ENCODE assay signal across 14 mouse cellular contexts in the genomic region with DNA sequence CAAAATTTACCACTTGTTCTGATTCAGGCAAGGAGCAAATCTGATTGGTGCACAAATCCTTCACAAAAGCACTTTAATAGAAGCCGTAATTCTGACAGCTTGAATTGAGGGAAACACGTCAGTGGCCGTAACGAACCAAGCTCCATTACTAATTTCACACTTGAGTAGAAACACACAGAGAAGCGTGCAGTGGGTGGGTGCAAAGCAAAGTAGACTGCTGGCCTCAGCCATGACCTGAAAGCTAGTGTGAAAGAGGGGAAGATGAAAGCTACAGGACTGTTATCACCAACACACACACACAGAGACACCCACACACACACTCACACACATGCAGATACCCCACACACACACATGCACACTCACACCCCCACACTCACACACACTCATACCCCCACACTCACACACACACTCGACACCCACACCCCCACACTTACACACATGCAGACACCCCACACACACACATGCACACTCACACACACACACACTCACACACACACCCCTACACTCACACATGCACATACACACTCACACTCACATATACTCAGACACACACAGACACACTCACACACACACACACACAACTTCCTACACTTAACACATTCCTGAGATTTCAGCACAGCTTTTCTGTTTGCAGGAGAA.
DNase-seq lines count a peak whose midpoint lies in the region; ATAC-seq lines count a peak whose summit lies in the region.
"Had no signal": no experiment of that assay in that cellular context is flagged by ENCODE, and none has a peak within 500 bp of the region (broad histone marks: within the 10 kb centered on the region; RNA-seq: fewer than 3 reads in every experiment).

No protein-coding gene starts in this region.

- DNase-seq in heart, embryonic 10.5 days (ENCODE audit: low spot score) = no peak
- DNase-seq in limb, embryonic 11.5 days (ENCODE audit: low spot score) = peak; percentile 19
- no peak for DNase-seq in limb, embryonic 10.5 days (ENCODE audit: low spot score)
- DNase-seq in embryonic facial prominence, embryonic 10.5 days (ENCODE audit: low spot score) = no peak
- DNase-seq in hindbrain, embryonic 14.5 days (ENCODE audit: low spot score) = no peak
- no peak for DNase-seq in left cerebral cortex, adult 11 months (ENCODE audit: low spot score)
- DNase-seq in frontal cortex, postnatal 36 days (ENCODE audit: low spot score in 2 of 2) = no peak
- DNase-seq: B cell, adult 2 months; cerebellum, postnatal 36 days; kidney, adult 2 months; spleen, adult 18-20 months had no signal

- H3K27ac ChIP-seq in heart, embryonic 11.5 days (ENCODE audit: low read depth, low read length) = no peak overlapping the region
- H3K27ac ChIP-seq in heart, embryonic 10.5 days = no peak overlapping the region
- no peak overlapping the region for H3K27ac ChIP-seq in limb, embryonic 11.5 days (replicated peaks; ENCODE audit: low read depth, low read length)
- no peak overlapping the region for H3K27ac ChIP-seq in limb, embryonic 10.5 days
- H3K27ac ChIP-seq in embryonic facial prominence, embryonic 10.5 days (replicated peaks) = peak overlapping the region; percentile 48
- no peak overlapping the region for H3K27ac ChIP-seq in hindbrain, embryonic 14.5 days
- H3K27ac ChIP-seq: stomach, embryonic 15.5 days had no signal

- 87% methylated on average over 6 of the region's 6 CpGs for WGBS in heart, embryonic 11.5 days (ENCODE audit: insufficient replicate concordance)
- 88% methylated on average over 6 of the region's 6 CpGs for WGBS in heart, embryonic 10.5 days
- 65% methylated on average over 6 of the region's 6 CpGs for WGBS in limb, embryonic 11.5 days
- 89% methylated on average over 6 of the region's 6 CpGs for WGBS in limb, embryonic 10.5 days
- WGBS in embryonic facial prominence, embryonic 10.5 days = 67% methylated on average over 6 of the region's 6 CpGs
- 29% methylated on average over 6 of the region's 6 CpGs for WGBS in hindbrain, embryonic 14.5 days

- H3K4me2 ChIP-seq in heart, embryonic 11.5 days = no peak overlapping the region
- no peak overlapping the region for H3K4me2 ChIP-seq in limb, embryonic 11.5 days (ENCODE audit: low read depth, severe bottlenecking)
- H3K4me2 ChIP-seq in hindbrain, embryonic 14.5 days (replicated peaks) = no peak overlapping the region
- H3K4me2 ChIP-seq: stomach, embryonic 15.5 days had no signal

- H3K9ac ChIP-seq in heart, embryonic 11.5 days (ENCODE audit: low read depth, low read length) = no peak overlapping the region
- no peak overlapping the region for H3K9ac ChIP-seq in limb, embryonic 11.5 days (ENCODE audit: low read length)
- H3K9ac ChIP-seq in hindbrain, embryonic 14.5 days = no peak overlapping the region
- H3K9ac ChIP-seq: stomach, embryonic 15.5 days had no signal

- no peak overlapping the region for H3K4me3 ChIP-seq in heart, embryonic 11.5 days (ENCODE audit: low read depth, low read length)
- no peak overlapping the region for H3K4me3 ChIP-seq in heart, embryonic 10.5 days
- no peak overlapping the region for H3K4me3 ChIP-seq in limb, embryonic 11.5 days (ENCODE audit: low read depth, low read length)
- H3K4me3 ChIP-seq in limb, embryonic 10.5 days = no peak overlapping the region
- no peak overlapping the region for H3K4me3 ChIP-seq in embryonic facial prominence, embryonic 10.5 days
- no peak overlapping the region for H3K4me3 ChIP-seq in hindbrain, embryonic 14.5 days (replicated peaks; ENCODE audit: low read length)
- H3K4me3 ChIP-seq: megakaryocyte, embryonic 14.5 days; stomach, embryonic 15.5 days had no signal

- no peaks in the 10 kb centered on the region for H3K4me1 ChIP-seq in heart, embryonic 11.5 days (ENCODE audit: control insufficient read depth, insufficient read depth, low read length)
- no peaks in the 10 kb centered on the region for H3K4me1 ChIP-seq in heart, embryonic 10.5 days
- no peaks in the 10 kb centered on the region; the same call in 1 of the 2 replicates for H3K4me1 ChIP-seq in limb, embryonic 11.5 days (ENCODE audit: control insufficient read depth, insufficient read depth, low read length)
- peaks cover 31% of the 10 kb centered on the region for H3K4me1 ChIP-seq in limb, embryonic 10.5 days
- H3K4me1 ChIP-seq in embryonic facial prominence, embryonic 10.5 days = peaks cover 35% of the 10 kb centered on the region
- no peaks in the 10 kb centered on the region for H3K4me1 ChIP-seq in hindbrain, embryonic 14.5 days (replicated peaks; ENCODE audit: control insufficient read depth, insufficient read depth, low read length)
- H3K4me1 ChIP-seq: stomach, embryonic 15.5 days had no signal

- no peaks in the 10 kb centered on the region for H3K9me3 ChIP-seq in heart, embryonic 11.5 days (replicated peaks; ENCODE audit: control insufficient read depth, low read length)
- no peaks in the 10 kb centered on the region for H3K9me3 ChIP-seq in heart, embryonic 10.5 days
- no peaks in the 10 kb centered on the region for H3K9me3 ChIP-seq in limb, embryonic 11.5 days (ENCODE audit: control insufficient read depth, low read length)
- no peaks in the 10 kb centered on the region for H3K9me3 ChIP-seq in limb, embryonic 10.5 days (replicated peaks)
- no peaks in the 10 kb centered on the region for H3K9me3 ChIP-seq in embryonic facial prominence, embryonic 10.5 days
- no peaks in the 10 kb centered on the region for H3K9me3 ChIP-seq in hindbrain, embryonic 14.5 days (ENCODE audit: control insufficient read depth, low read length)
- H3K9me3 ChIP-seq: megakaryocyte, embryonic 14.5 days; stomach, embryonic 15.5 days had no signal

- H3K36me3 ChIP-seq in heart, embryonic 11.5 days (ENCODE audit: control insufficient read depth, insufficient read depth, low read length) = no peaks in the 10 kb centered on the region
- H3K36me3 ChIP-seq in heart, embryonic 10.5 days = no peaks in the 10 kb centered on the region
- no peaks in the 10 kb centered on the region for H3K36me3 ChIP-seq in limb, embryonic 11.5 days (ENCODE audit: control insufficient read depth, insufficient read depth, low read length)
- no peaks in the 10 kb centered on the region for H3K36me3 ChIP-seq in limb, embryonic 10.5 days
- H3K36me3 ChIP-seq in embryonic facial prominence, embryonic 10.5 days (replicated peaks) = no peaks in the 10 kb centered on the region
- no peaks in the 10 kb centered on the region for H3K36me3 ChIP-seq in hindbrain, embryonic 14.5 days (replicated peaks; ENCODE audit: control insufficient read depth, insufficient read depth)
- H3K36me3 ChIP-seq: stomach, embryonic 15.5 days had no signal

- H3K27me3 ChIP-seq in heart, embryonic 11.5 days (ENCODE audit: control insufficient read depth, insufficient read depth, low read length) = no peaks in the 10 kb centered on the region
- H3K27me3 ChIP-seq in heart, embryonic 10.5 days (ENCODE audit: insufficient read depth, poor library complexity, severe bottlenecking) = no peaks in the 10 kb centered on the region
- no peaks in the 10 kb centered on the region for H3K27me3 ChIP-seq in limb, embryonic 11.5 days (ENCODE audit: control insufficient read depth, insufficient read depth, low read length)
- H3K27me3 ChIP-seq in limb, embryonic 10.5 days (ENCODE audit: low read depth, poor library complexity, severe bottlenecking) = no peaks in the 10 kb centered on the region
- no peaks in the 10 kb centered on the region for H3K27me3 ChIP-seq in embryonic facial prominence, embryonic 10.5 days (replicated peaks; ENCODE audit: low read depth, poor library complexity, severe bottlenecking)
- no peaks in the 10 kb centered on the region for H3K27me3 ChIP-seq in hindbrain, embryonic 14.5 days (ENCODE audit: control insufficient read depth, insufficient read depth, low read length)
- H3K27me3 ChIP-seq: megakaryocyte, embryonic 14.5 days; stomach, embryonic 15.5 days had no signal

- ATAC-seq in heart, embryonic 11.5 days (replicated peaks; ENCODE audit: insufficient number of reproducible peaks, low FRiP score, low TSS enrichment) = peak; percentile 63; the same call in 1 of the 2 replicates
- peak; percentile 53; the same call in 1 of the 2 replicates for ATAC-seq in limb, embryonic 11.5 days (ENCODE audit: insufficient number of reproducible peaks, low FRiP score, low TSS enrichment, low read depth)
- peak; percentile 46; the same call in 1 of the 2 replicates for ATAC-seq in hindbrain, embryonic 14.5 days (ENCODE audit: low FRiP score)
